Mouse (Mus musculus): ENCODE data around the gene Tuba8.

Gene Tuba8

DNA sequence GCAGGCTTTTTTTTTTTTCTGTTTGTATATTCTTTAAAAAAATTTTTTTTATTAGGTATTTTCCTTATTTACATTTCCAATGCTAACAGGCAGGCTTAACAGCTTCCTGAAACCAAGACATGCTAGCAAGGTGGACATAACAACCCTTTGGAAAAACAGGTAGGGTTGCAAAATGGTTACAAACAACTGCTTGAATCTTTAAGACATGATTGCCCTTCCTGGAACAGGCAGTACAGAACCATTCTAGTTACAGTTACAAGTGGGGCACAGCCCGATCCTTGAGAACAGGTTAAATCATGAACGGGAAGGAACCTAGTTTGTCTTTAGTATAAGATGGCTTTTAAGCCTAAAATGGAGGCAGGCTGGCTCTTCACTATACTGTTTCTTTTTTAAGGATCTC is 25.9 kb downstream of the Tuba8 start:
- no peak for DNase-seq

DNA sequence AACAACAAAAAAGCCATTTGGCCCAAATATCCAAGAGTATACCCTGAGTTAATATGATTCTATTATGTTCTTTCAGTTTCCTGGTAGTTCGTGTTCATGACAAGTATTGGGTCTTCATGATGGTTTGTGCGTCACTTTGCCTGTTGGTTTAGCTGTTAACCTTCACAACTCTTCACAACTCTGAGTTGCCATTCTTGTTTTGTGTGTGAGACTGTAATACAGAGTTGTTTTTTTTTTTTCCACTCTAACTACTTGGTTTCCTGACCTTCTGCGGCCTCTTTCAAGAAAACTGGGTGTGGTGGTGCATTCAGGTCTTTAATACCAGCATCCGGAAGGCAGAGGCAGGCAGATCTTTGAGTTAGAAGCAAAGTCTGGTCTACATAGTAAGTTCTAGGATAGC is 27.7 kb downstream of the Tuba8 start:
- no peak for DNase-seq

DNA sequence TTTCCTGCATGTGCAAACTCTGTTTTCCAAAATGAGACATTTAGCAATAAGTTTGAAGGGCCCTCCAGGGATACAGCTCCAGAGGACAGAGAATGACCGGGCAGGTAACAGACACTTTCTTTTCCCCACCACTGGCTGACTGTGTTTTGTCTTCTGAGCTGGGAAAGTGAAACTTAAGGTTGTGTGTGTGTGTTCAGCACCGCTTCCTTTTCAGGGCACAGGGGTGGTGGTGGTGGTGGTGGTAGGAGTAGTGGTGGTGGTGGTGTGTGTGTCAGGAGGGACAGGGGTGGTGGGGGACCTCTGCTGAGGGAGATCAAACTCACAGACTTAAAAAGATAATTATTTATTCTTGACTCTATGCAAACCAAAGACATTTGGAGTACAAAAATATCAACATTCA is 31.3 kb downstream of the Tuba8 start:
- no peak for DNase-seq

DNA sequence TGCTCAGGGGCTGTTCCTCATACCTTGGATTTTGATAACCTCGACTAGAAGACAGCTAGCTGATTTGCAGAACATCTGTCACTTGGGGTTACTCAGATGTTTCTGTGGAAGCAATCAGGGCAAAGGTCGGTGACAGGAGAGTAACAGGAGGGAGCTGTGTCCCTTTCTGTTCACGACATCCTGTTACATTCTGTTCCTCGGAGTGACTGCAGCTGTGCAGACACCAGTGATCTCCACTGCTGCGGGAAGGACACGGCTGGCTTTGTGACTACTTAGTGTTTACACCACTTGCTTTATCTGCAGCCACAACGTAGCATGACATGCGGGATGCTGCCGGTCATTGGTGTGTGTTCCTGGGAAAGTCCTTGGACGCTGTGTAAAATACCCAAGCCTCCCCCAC is 32.7 kb downstream of the Tuba8 start:
- no peak for DNase-seq

DNA sequence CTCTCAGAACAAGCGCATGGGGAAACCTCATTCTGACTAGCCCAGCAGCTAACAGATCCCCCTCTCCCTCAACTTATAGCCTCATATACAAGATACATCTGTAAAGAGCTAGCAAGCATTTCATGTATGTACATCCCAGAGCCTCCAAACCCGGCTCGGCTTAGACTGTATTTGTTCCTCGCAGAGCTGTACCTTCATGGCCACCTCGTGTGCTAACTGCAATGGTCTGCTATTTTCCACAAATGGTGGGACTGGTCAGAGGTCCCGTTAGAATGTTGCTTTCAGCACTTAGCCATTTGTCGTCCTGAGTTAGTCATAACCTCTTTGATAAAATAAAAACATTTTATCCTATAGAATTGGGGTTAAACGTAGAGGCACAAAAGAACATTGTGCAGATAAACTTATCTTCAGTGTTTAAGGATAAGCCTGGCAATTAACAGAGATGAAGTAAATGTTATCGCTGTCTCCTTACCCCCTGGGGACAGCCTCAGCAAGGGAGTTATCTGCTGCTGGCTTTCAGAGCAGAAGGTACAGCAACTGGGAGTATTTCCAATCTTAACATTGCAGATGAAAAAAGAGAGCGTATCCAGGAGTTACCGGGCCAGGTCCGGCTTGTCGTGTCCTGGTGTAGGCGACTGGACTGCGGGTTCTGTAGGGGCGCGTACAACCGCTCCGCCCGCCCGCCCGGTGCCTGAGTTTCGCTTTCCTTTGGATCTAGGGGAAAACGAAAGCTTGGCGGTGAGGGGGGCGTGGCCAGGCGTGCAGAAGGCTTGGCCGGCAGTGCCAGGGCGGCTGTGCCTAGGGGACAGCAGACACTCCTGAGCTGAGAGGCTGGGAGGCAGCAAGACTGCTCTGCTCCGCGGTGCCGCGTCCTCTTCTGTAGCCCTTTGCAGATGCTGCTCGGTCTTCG is 34.9 kb downstream of the Tuba8 start, which contains the start of gene Usp18:
Gene Usp18, plus strand, starts transcription at position 780 of the 910 bp plus-strand sequence.
- peak; percentile 93 to 94 for DNase-seq

DNA sequence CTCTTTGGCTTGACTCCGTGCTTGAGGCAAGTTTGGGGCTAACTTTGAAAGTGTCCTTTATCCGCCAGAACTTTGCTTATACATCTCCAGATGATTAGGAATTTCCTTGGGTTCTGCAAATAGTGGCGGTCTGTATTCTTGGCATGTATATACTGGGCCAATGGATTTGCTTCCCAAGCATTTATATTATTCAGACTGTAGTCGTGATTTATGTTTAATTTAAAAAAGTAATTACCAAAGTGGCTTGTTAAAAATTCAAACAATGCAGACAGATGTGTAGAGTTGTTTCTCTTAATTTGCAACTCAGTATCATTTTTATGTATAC is 35.5 kb downstream of the Tuba8 start:
- DNase-seq = no peak

DNA sequence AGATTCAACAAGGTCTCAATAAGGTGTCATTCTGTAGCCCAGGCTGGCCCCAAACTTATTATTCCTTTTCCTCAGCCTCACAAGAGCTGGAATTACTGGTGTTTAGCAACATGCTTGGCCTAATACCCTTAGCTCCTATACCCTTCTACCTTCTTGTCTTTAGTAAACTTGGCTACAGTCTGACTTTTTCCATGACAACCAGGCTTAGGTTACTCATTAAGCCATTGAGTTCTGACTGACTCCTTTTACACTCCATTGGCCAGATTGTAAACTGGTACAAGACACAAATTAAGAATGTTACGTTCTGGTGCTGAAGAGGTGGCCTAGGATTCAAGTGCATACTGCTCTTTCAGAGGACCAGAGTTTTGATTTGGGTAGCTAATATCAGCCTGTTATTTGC is 39.9 kb downstream of the Tuba8 start:
- no peak for DNase-seq

DNA sequence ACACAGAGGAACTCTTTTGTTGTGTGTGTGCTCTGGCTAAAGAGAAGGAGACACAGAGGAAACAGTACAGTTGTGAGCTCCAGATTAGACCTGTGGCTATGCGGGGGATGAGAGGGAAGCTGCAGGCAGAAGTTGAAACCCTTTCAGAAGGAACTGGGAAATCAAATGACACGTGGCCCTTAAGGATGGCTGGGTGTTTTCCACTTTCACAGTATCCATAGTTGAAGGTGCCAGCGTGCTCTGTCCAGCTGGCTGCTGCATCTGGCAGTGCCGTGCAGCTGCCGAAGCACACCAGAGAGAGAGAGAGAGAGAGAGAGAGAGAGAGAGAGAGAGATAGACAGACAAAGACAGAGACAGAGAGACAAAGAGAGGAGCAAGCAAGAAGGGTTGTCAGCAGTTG is 40.8 kb downstream of the Tuba8 start:
- no peak for DNase-seq

DNA sequence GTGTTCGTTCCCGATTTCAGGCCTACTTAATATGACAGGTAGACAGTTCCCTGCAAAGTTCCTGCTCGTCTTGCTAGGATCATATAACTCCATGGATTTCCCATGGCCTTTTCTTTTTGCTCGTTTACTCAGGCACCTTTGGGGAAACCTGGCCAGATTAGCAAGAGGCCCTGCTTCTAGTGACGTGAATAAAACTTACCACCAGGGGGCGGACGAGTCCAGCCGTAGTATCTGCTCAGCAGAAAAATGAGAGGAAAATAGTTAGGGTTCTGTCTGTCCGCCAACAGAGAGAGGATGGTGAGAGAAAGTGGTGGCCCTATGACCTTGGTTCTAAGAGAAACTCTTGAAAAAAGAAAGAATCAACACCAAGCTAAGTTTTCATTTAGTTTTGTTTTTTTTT is 50.1 kb downstream of the Tuba8 start:
- DNase-seq = peak; percentile 36 to 80

DNA sequence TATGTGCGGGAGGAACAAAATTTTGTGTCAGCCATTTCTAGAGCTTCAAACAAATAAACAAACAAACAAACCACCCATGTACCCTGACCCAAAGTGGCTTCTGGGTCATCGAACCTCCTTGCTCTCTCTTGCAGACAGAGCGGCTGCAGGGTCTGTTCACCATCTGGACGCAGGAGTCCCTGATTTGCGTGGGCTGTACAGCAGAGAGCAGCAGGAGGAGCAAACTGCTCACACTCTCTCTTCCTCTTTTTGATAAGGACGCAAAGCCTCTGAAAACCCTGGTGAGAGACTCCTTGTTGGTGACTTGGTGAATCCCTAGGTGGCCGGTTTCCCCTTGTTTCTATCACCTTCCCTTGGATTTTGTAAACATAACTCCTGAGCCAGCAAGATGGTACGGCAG is 50.7 kb downstream of the Tuba8 start:
- no peak for DNase-seq

DNA sequence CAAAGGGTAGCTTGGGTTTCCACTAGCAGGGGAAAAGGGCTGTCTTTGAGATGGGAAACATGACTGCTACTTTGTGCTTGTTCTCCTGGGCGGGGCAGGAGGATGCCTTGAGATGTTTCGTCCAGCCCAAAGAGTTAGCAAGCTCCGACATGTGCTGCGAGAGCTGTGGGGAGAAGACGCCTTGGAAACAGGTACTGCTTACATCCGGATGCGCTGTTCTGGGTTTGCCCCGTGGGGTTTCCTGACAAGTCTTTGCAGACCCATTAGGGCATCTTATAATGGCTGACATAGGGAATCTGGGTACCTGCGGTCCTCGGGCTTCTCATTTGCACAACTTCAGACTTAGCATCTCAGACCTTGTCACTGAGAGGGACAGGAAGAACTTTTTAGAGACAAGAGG is 51.5 kb downstream of the Tuba8 start:
- DNase-seq = no peak

DNA sequence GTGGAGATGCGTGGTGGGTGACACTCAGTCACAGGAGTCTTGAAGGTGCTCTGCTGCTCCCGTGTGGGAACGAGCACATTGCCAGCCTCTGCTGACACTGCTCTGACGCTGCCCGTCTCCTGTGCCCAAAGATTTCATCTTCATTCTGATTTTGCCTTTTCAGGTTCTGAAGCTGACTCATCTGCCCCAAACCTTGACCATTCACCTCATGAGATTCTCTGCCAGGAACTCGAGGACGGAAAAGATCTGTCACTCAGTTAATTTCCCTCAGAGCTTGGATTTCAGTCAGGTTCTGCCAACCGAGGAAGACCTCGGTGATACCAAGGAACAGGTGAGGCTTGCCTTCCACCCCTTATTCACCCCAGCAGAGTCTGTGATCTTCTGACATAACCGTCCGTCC is 52.0 kb downstream of the Tuba8 start:
- DNase-seq = no peak

DNA sequence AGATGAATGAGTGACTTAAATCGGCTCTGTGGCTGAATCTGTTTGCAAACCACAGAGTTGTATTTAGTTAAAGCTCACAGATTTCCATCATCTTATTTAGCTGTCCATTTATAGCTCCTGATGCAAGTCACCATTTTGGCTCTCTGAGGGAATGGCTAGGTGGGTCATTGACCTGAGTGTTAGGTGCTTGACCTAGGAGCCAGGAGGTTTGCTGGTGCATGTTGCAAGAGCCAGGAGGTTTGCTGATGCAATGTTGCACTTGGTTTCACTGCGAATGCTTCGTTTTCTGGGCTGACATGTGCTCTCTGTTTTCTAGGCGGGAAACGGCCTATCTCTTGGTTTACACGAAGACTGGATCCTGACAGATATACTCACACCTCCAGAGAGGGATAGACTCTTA is 59.7 kb downstream of the Tuba8 start:
- DNase-seq = no peak

DNA sequence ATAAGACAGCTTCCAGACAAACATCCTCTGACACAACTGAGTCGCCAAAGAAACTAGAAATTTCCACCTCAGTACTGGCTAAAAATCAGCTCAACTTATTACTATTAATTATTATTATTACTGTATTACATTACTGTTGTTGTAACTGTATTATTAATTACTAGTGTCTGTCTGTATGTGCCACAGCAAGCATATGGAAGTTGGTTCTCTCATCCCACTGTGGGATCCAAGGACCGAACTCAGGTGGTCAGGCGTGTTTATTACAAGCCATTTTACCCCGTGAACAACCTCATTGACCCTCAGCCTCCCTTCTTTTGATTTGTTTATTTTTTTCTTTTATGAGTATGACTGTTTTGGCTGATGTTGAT is 61.2 kb downstream of the Tuba8 start:
- DNase-seq = no peak

DNA sequence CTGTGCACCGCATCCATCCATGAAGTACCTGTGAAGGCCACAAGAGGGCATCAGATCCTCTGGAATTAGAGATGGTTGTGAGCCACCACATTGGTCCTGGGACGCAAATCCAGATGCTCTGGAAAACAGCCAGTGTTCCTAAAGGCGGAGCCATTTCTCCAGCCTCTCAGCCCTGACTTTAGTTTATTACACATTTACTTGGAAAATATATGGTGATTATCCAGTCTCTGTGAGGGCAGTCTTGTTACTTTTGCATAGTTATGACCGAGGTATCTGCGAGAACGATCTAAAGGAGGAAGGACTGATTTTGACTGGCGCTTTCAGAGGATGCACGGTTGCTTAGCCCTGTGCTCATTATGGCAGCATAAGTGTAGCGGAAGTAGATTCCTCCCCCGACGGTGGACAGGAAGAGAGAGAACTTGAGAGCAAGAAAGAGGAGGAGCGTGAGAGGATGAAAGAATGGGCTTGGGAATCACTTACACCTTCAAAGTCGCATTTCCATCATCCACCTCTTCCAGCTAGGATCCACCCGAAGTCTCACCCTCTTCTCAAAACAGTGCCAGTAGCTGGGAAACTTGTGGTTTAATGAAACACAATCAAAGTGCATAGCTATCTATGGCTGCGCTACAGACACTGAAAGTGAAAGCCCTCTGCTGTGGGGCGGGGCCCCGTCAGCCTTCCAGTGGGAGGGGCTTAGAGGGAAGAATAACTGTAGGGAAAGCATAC is 61.7 kb downstream of the Tuba8 start:
- peak; percentile 67 to 82 for DNase-seq

DNA sequence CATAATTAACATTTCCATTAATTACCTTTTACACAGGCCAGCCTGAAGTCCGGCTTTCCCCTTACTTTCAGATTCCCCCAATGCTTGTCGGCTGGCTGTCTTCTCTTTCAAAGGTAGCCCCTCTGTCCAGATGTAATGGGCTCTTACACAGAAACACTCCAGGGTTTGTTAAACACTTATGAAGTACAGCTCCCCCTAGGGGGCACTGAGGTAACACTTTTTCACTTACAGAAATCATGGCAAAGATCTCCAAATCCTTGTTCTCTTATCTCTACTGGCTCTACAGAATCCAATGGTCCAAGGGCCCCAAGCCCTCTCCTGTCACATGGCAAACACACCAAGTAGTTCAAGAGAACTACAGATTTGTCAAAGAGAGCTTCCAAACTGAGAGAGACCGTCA is 63.9 kb downstream of the Tuba8 start:
- DNase-seq = peak in 1 of 2 experiments; percentile 25

Data from lung, postnatal 4 days (tissue).